Mouse (Mus musculus) inflammation-experienced regulatory T-cells, adult 6 months (primary cell): Measurements from ENCODE around the gene B4galt4. TPM values are rescaled to one million over a fixed set of nuclear protein-coding genes. Genes with fewer than 3 reads are reported as not detected.
A peak's percentile ranks its signal among the peaks of the same experiment; 100 is the strongest.
"Not testable (repeated sequence)": the region's sequence is repeated elsewhere in the genome, so short reads cannot be mapped to it uniquely, and the experiment has no call there.

Experiments
- ATAC-seq: one replicate; pipeline ENCODE4 v1.8.0; 2017
- polyA plus RNA-seq, 3 experiments: library from polyadenylated mRNA; unstranded; fragments of 100-300 nt; shearing (Covaris generic); gene quantifications; one replicate each; pipeline ENCODE4 v1.2.1; 2017

The B4galt4 gene
- 10 to 100 TPM in 2 of 3 experiments, 1 to 10 TPM in 1; 7.1 to 14.7 (median 14.3) TPM for polyA plus RNA-seq

GRCm38 (mm10) chr16:38742113-38742658 is at the start of gene B4galt4:
Gene B4galt4 (plus strand): TSS chr16:38742264.
- peak; percentile 76 for ATAC-seq

- ATAC-seq = no peak
These were observed 47.0 kb upstream of the B4galt4 start for GRCm38 (mm10) chr16:38694906-38695540.

DNA sequence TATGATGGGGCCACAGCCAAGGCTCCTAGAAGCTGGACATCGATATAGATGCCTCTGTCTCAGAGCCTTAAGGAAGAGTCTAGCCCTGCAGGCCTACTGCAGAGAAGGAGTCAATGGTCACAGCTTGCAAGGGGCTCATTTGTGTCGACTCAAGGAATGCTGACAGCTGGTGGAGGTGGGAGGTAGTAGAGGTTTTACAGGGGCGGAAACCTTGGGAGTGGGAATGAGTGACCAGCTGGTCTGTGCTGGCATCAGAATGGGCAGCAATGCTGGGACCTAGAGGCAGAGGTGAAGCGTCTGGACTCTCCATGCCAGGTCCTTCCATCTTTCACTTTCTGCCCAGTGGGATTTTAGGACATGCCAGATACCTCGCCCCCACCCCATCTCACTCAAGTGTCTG is 46.5 kb upstream of the B4galt4 start:
- ATAC-seq = no peak

DNA sequence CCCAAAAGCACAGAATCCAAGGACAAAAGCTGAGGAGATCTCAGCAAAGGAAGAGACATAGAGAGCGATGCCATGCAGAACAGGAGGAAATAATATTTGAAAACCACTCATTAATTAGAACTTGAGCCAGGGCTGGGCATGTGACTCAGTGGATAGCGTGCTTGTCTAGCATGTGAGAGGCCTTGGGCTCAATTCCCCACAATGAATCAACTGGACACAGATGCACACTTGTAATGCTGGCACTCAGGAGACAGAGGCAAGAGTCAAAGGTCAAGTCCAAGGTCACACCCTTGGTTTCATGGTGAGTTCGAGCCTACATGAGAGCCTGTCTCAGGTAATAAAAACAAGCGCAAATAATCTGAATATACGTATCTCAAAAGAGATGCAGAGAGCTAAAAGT is 44.5 kb upstream of the B4galt4 start:
- ATAC-seq = no peak

GRCm38 (mm10) chr16:38700392-38701162 is 41.5 kb upstream of the B4galt4 start:
- no peak for ATAC-seq

GRCm38 (mm10) chr16:38701492-38702185 is 40.4 kb upstream of the B4galt4 start:
- ATAC-seq = no peak

- no peak for ATAC-seq
These were observed 39.7 kb upstream of the B4galt4 start for GRCm38 (mm10) chr16:38702316-38702715.

- no peak for ATAC-seq
These were observed 38.6 kb upstream of the B4galt4 start for GRCm38 (mm10) chr16:38703501-38703900.

DNA sequence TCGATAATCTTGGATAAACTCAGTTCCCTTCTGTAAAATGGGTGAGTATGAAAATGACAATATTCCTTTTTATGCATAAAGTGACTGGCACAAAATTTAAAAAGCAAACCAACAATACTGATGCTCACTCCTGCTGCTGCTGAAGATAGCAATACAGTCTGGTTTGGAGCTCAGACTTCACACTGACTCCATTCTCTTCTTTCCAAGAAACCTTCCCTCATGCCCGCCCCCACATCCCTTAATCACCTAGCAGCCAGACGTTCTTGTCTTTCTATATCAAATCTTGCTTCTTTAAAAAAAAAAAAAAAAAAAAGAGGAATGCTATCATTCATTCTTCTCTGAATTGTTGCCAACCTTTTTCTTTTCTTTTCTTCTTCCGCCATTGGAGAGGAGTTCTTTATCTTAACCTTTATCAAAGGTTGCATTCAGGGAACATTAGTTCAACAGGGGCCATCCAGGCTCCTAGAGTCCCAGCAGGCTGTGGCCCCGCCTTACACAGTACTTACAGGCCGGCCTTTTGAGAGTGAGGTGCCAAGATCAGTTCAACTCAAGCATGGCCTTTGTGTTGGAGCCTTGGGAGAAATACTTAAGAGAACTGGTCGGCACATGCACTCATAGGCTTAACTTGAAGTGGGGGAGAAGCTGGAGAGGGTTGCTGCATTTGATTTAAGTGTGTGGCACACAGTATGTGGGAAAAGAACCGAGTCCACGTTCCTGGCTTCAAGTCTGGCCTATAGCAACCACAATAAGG is 36.4 kb upstream of the B4galt4 start:
- ATAC-seq = no peak

DNA sequence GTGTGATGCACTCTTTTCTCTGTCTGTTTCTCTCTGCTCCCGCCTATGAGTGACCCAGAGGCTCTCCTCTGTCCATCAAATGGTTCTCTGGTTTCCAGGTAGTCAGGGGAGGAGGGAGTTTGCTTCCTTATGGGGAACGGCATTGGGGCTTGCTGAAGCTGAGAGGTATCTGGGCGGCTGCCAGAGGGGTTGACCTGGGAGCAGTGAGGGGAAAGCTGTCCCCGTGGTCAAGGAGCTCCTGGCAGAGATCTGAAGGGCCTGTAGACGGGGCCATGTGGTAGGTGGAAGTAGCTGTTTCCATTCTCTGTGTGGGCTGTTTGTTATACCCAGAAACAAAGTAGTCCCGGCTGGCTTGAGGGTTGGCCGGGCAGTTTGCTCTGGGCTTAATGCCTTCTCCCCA is 35.3 kb upstream of the B4galt4 start:
- ATAC-seq = no peak

- ATAC-seq = no peak
These were observed 33.0 kb upstream of the B4galt4 start for GRCm38 (mm10) chr16:38708962-38709520.

DNA sequence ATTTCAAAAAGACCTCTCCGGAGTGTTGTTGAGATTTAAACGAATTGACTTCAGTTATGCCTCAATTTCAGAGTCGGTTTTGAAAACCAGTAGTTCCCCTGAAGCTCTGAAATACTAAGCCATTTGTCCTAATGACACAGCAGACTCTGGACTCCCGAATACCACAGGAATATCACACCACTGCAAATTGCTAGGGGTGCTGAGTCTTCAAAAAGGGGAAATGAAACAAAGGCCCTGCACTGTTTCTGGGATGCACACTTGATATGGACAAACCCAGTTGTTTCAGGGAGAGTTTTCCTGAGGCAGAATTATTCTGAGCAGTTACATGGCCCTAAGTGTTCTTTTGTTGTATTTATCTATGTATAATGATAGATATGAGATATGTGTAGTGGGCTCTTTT is 30.8 kb upstream of the B4galt4 start:
- no peak for ATAC-seq

DNA sequence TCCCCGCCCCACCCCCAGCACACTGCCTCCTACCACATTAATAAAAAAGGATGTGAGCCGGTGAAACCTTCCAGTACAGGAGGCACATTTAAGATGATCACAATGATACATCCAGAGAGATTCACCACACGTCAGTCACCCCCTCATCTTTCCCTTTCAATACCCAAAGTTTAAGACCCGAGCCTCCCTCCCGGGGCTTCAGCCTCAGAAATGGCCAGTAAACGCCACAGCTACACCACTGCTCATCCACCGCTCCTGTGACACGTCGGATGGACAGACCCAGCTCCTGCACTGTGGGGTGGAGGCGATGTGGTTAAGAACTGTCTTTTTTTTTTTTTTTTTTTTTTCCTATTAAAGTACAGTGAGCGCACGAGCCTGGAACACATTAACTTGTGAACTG is 30.0 kb upstream of the B4galt4 start:
- peak; percentile 37 for ATAC-seq

- peak; percentile 83 for ATAC-seq
These were observed 29.3 kb upstream of the B4galt4 start, which contains the start of gene Arhgap31 for GRCm38 (mm10) chr16:38712581-38713403. Gene Arhgap31 (minus strand): TSS chr16:38713274.

GRCm38 (mm10) chr16:38713404-38714258 is 28.4 kb upstream of the B4galt4 start:
- peak; percentile 31 for ATAC-seq

DNA sequence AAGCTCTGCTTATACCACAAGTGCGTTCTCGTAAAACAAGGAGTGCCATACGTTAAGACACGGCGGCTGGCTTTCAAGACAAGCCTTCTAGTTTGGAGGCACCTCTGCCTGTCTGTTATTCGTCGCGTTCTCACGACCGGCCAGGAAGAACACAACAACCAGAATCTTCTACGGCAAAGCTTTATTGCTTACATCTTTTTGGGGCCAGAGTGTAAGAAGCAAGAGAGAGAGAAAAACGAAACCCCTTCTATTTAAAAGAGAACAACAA is 27.9 kb upstream of the B4galt4 start:
- ATAC-seq = not testable (repeated sequence)

DNA sequence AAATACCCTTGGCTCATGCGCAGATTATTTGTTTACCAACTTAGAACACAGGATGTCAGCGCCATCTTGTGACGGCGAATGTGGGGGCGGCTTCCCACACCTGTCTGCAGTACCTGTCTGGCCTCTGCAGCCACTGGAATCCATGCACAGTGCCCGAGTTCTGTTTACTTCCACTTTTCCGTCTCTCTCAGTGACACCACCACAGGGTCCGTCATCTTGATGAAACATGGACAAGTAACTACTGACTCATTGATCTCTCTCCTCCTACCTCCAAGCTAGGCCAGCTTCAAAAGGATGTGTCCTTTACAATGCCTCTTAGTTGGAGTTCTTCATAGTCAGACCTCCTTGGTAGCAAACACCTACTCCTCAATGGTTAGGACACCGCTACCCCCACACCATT is 20.7 kb upstream of the B4galt4 start:
- no peak for ATAC-seq

DNA sequence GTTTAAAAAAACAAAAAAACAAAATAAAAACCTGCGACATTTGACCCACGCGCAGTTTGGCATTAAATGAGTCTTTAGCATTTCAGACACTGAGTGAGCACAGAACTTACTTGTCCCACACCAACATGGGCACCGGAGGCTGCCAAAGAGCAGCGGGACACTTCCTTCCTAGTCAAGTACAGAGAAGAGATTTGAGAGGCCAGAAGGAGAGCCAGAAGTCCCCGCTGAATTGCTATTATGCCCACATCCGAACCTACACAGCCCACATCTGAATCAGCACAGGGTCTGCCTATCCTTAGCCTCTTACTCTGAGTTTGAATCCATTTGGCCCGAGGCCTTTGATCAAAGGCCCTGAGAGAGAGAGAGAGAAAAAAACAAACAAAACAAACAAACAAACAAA is 17.8 kb upstream of the B4galt4 start:
- ATAC-seq = no peak

GRCm38 (mm10) chr16:38724974-38725373 is 17.1 kb upstream of the B4galt4 start:
- ATAC-seq = no peak

- ATAC-seq = no peak
These were observed 13.4 kb upstream of the B4galt4 start for GRCm38 (mm10) chr16:38728576-38729132.
